ENCODE assay signal across 9 mouse cellular contexts in genomic region chr16:18333976-18334375, GRCm38 (mm10). TPM values are rescaled to one million over a fixed set of nuclear protein-coding genes. Genes with fewer than 3 reads are reported as not detected.
A peak's percentile ranks its signal among the peaks of the same experiment; 100 is the strongest.
DNase-seq lines count a peak whose midpoint lies in the region.
"Had no signal": no experiment of that assay in that cellular context is flagged by ENCODE, and none has a peak within 500 bp of the region (broad histone marks: within the 10 kb centered on the region; RNA-seq: fewer than 3 reads in every experiment).

No protein-coding gene starts in this region.

- peak; percentile 79 for DNase-seq in gastrocnemius, adult 18-20 months (ENCODE audit: low spot score)
- DNase-seq in gastrocnemius, postnatal 14 days, result no peak
- DNase-seq in ovary, postnatal 36 days (ENCODE audit: low spot score), result peak; percentile 30
- DNase-seq in ovary, postnatal 10 days (ENCODE audit: low spot score), result no peak
- peak; percentile 38 to 66 for DNase-seq in heart, postnatal 14 days
- peak; percentile 93 for DNase-seq in skeletal muscle tissue, adult 2 months (ENCODE audit: low read depth, low spot score)
- no peak for DNase-seq in B cell, adult 2 months
- DNase-seq in frontal cortex, postnatal 14 days (ENCODE audit: low spot score in 2 of 2), result no peak
- DNase-seq: left cerebral cortex, postnatal 4 days had no signal

- intact Hi-C loops in gastrocnemius, postnatal 14 days (cut with DNase I; ENCODE audit: low total_unique reads), result no loop called here
- intact Hi-C loops in heart, postnatal 14 days (cut with DNase I), result no loop called here

RNA-seq across cellular contexts. Expression of gene Tango2, which starts 13.9 kb away (rescaled TPM):
- 10 to 100 TPM; 42.5 to 54.5 TPM for total RNA-seq in gastrocnemius, adult 18-20 months (2021)
- total RNA-seq in gastrocnemius, postnatal 14 days (2021), result 10 to 100 TPM; 12.1 to 22.7 TPM
- 10 to 100 TPM; 91.6 to 98.4 TPM for total RNA-seq in heart, postnatal 14 days (2021)

RNA-seq across cellular contexts. Expression of gene Arvcf, which starts 14.0 kb away (rescaled TPM):
- 1 to 10 TPM; 7.7 to 8.4 TPM for total RNA-seq in gastrocnemius, adult 18-20 months (2021)
- 10 to 100 TPM; 12.5 to 19.8 TPM for total RNA-seq in gastrocnemius, postnatal 14 days (2021)
- total RNA-seq in heart, postnatal 14 days (2021), result 10 to 100 TPM; 17.9 to 21.6 TPM

RNA-seq across cellular contexts. Expression of gene Dgcr8, which starts 44.9 kb away (rescaled TPM):
- total RNA-seq in gastrocnemius, adult 18-20 months (2021), result 10 to 100 TPM; 11.2 to 11.8 TPM
- total RNA-seq in gastrocnemius, postnatal 14 days (2021), result 10 to 100 TPM; 13.9 to 16.3 TPM
- 10 to 100 TPM; 19.2 to 21.9 TPM for total RNA-seq in heart, postnatal 14 days (2021)

Comparison
In these comparisons a context has a peak if more than half of its experiments do, and no peak if none do; other contexts are left out.
1. DNase-seq: peak in gastrocnemius, adult 18-20 months (single experiment), ovary, postnatal 36 days (single experiment), heart, postnatal 14 days (2 of 2) and skeletal muscle tissue, adult 2 months (single experiment); none in gastrocnemius, postnatal 14 days (single experiment), ovary, postnatal 10 days (single experiment), B cell, adult 2 months (0 of 2) and frontal cortex, postnatal 14 days (0 of 2).